In the genomic region with DNA sequence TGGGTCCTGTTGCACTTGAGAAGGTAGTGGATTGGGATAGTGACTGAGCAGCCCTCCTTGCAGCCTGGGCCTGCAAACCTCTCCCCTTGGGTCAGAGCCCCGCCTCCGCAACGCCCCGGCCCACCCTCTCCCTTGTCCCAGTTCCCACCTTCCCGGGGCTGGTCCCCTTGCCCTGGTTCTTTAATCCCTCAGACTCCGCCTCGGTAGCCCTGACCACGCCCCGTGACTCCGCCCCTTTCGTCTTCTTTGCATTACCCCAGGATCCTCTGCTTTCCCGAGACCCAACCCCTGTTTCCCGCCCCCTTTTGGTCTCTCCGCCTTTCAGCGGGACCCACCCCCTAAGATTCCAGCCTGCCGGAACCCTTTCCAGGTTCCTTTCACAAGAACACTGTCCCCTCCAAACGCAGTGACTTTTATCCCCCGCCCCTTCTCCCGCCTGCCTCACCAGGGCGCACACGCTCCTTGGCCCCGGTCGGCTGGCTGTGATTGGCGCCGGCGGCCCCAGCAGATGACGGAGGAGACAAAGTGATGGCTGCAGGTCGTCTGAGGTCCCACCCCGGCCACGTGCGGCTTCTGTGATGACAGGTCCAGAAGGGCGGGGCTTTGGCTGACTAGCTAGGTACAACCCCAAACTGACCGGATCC, we compare ENCODE assay signal across 8 mouse cellular contexts. TPM values are rescaled to one million over a fixed set of nuclear protein-coding genes. Genes with fewer than 3 reads are reported as not detected.
DNase-seq lines count a peak whose midpoint lies in the region; ATAC-seq lines count a peak whose summit lies in the region.

A gene (minus strand): TSS at position 562 of the 644 bp plus-strand sequence.

- peak within 1 kb of the TSS; percentile 66 for H3K9ac ChIP-seq in hindbrain, embryonic 15.5 days

- DNase-seq in T-cell, adult 2 months (ENCODE audit: low spot score): peak; percentile 84
- peak; percentile 91 for DNase-seq in cerebellum, postnatal 36 days
- DNase-seq in frontal cortex, postnatal 36 days (ENCODE audit: low spot score in 2 of 2): peak; percentile 91 to 94
- DNase-seq in left cerebral cortex, adult 11 months (ENCODE audit: low spot score): peak; percentile 92
- DNase-seq in lung, postnatal 4 days: peak; percentile 99
- peak; percentile 92 for DNase-seq in retina, postnatal 7 days (ENCODE audit: low read depth, low spot score)
- DNase-seq in urinary bladder, adult 2 months (ENCODE audit: low spot score): peak; percentile 80

- H3K9me3 ChIP-seq in hindbrain, embryonic 15.5 days: no peaks in the 10 kb centered on the region

- H3K27ac ChIP-seq in hindbrain, embryonic 15.5 days (replicated peaks): peak within 1 kb of the TSS; percentile 83

- peak within 1 kb of the TSS; percentile 93 for H3K4me2 ChIP-seq in hindbrain, embryonic 15.5 days

- WGBS in hindbrain, embryonic 15.5 days: 0% methylated on average over 33 of the region's 33 CpGs

- no peaks in the 10 kb centered on the region for H3K27me3 ChIP-seq in hindbrain, embryonic 15.5 days

- H3K4me3 ChIP-seq in hindbrain, embryonic 15.5 days: peak within 1 kb of the TSS; percentile 73

- peak; percentile 92 for ATAC-seq in hindbrain, embryonic 15.5 days (ENCODE audit: low FRiP score, low read depth)

- peaks cover 32% of the 10 kb centered on the region for H3K4me1 ChIP-seq in hindbrain, embryonic 15.5 days (replicated peaks)

- H3K36me3 ChIP-seq in hindbrain, embryonic 15.5 days: no peaks in the 10 kb centered on the region

RNA-seq across cellular contexts. Expression of the gene that starts here (rescaled TPM):
- 37.5 and 38.9 TPM in 2 replicates for polyA plus RNA-seq in hindbrain, embryonic 15.5 days (2015; fragmentation: Nextera tagmentation; extraction: Ambion mirVana)
- polyA plus RNA-seq in urinary bladder, adult 2 months (2012; rRNA removed): 15.7 and 24.8 TPM in 2 replicates

Comparison
In these comparisons a context has a peak if more than half of its experiments do, and no peak if none do; other contexts are left out.
1. Peak in every context shown above with its lines: DNase-seq, ATAC-seq, H3K4me3 ChIP-seq and H3K27ac ChIP-seq.